Mouse (Mus musculus) olfactory bulb, adult 2 months (tissue): ENCODE measurements around the gene Rreb1.

ENCODE experiments used
- CTCF ChIP-seq: fragments of 200-500 bp; IDR thresholded peaks from 2 replicates; pipeline ENCODE4 v1.5.1; 2012; ENCODE audit warnings: low read depth, mild to moderate bottlenecking, low read length, moderate library complexity; ENCODE audit not compliant: insufficient read depth
- POLR2A ChIP-seq: fragments of 200-500 bp; IDR thresholded peaks from 2 replicates; pipeline ENCODE4 v1.6.1; 2012; ENCODE audit warnings: mild to moderate bottlenecking, low read depth, low read length, moderate library complexity; ENCODE audit not compliant: insufficient read depth

- no peak for TF ChIP-seq POLR2A
- TF ChIP-seq CTCF: no peak
Observed at GRCm38 (mm10) chr13:37859782-37860181, 81.6 kb downstream of the Rreb1 start.
